Mouse (Mus musculus): ENCODE results near the gene Tcf7. TPM values are rescaled to one million over a fixed set of nuclear protein-coding genes. Genes with fewer than 3 reads are reported as not detected.

The Tcf7 gene
- 1 to 10 TPM; 5.3 to 7.1 TPM for total RNA-seq (2021)
- long read RNA-seq, experiment 1, partial matches to known transcripts, result 0 of 8 reads
- long read RNA-seq, experiment 1, other reads (novel, unspliced or antisense), result 7 of 8 reads
- long read RNA-seq, experiment 2, partial matches to known transcripts, result 1 of 4 reads
- long read RNA-seq, experiment 2, other reads (novel, unspliced or antisense), result 3 of 4 reads

GRCm38 (mm10) chr11:52282774-52283595 is at the start of gene Tcf7:
Tcf7 (minus strand) TSS chr11:52283014.
- DNase-seq (ENCODE audit: low spot score in 2 of 2), result peak in 1 of 2 experiments; percentile 43
- intact Hi-C loops (cut with DNase I), result no loop called here

GRCm38 (mm10) chr11:52327313-52327712 is 44.5 kb upstream of the Tcf7 start:
- intact Hi-C loops (cut with DNase I), result no loop called here
- DNase-seq (ENCODE audit: low spot score in 2 of 2), result no peak

- intact Hi-C loops (cut with DNase I), result no loop called here
- DNase-seq (ENCODE audit: low spot score in 2 of 2), result no peak
Measured at GRCm38 (mm10) chr11:52324442-52325367, 41.9 kb upstream of the Tcf7 start.

- no peak for DNase-seq (ENCODE audit: low spot score in 2 of 2)
- intact Hi-C loops (cut with DNase I), result no loop called here
Measured at GRCm38 (mm10) chr11:52321540-52321939, 38.7 kb upstream of the Tcf7 start.

GRCm38 (mm10) chr11:52320529-52320928 is 37.7 kb upstream of the Tcf7 start:
- no peak for DNase-seq (ENCODE audit: low spot score in 2 of 2)
- intact Hi-C loops (cut with DNase I), result no loop called here

GRCm38 (mm10) chr11:52319664-52320063 is 36.9 kb upstream of the Tcf7 start:
- no peak for DNase-seq (ENCODE audit: low spot score in 2 of 2)
- intact Hi-C loops (cut with DNase I), result no loop called here

GRCm38 (mm10) chr11:52318445-52318844 is 35.6 kb upstream of the Tcf7 start:
- intact Hi-C loops (cut with DNase I), result no loop called here

GRCm38 (mm10) chr11:52314102-52314793 is 31.4 kb upstream of the Tcf7 start:
- intact Hi-C loops (cut with DNase I), result no loop called here
- no peak for DNase-seq (ENCODE audit: low spot score in 2 of 2)

More at GRCm38 (mm10) chr11:52318445-52318844, 35.6 kb upstream of the Tcf7 start:
- no peak for DNase-seq (ENCODE audit: low spot score in 2 of 2)

- intact Hi-C loops (cut with DNase I), result no loop called here
- DNase-seq (ENCODE audit: low spot score in 2 of 2), result no peak
Measured at GRCm38 (mm10) chr11:52310709-52311108, 27.9 kb upstream of the Tcf7 start.

- intact Hi-C loops (cut with DNase I), result no loop called here
- no peak for DNase-seq (ENCODE audit: low spot score in 2 of 2)
Measured at GRCm38 (mm10) chr11:52309487-52309886, 26.7 kb upstream of the Tcf7 start.

- intact Hi-C loops (cut with DNase I), result no loop called here
- DNase-seq (ENCODE audit: low spot score in 2 of 2), result no peak
Measured at GRCm38 (mm10) chr11:52306431-52306830, 23.6 kb upstream of the Tcf7 start.

- intact Hi-C loops (cut with DNase I), result no loop called here
- DNase-seq (ENCODE audit: low spot score in 2 of 2), result no peak
Measured at GRCm38 (mm10) chr11:52305266-52305665, 22.5 kb upstream of the Tcf7 start.

- intact Hi-C loops (cut with DNase I), result no loop called here
- no peak for DNase-seq (ENCODE audit: low spot score in 2 of 2)
Measured at GRCm38 (mm10) chr11:52302668-52303067, 19.9 kb upstream of the Tcf7 start.

GRCm38 (mm10) chr11:52299687-52300086 is 16.9 kb upstream of the Tcf7 start:
- DNase-seq (ENCODE audit: low spot score in 2 of 2), result peak in 1 of 2 experiments; percentile 14
- intact Hi-C loops (cut with DNase I), result loop anchor here (5.0 kb wide), 2 partner anchors 43 to 47 kb away; no protein-coding TSS in a partner anchor

- intact Hi-C loops (cut with DNase I), result loop anchor here (5.0 kb wide), 2 partner anchors 43 to 47 kb away; no protein-coding TSS in a partner anchor
- no peak for DNase-seq (ENCODE audit: low spot score in 2 of 2)
Measured at GRCm38 (mm10) chr11:52298955-52299354, 16.1 kb upstream of the Tcf7 start.

- DNase-seq (ENCODE audit: low spot score in 2 of 2), result peak; percentile 70 to 81
- intact Hi-C loops (cut with DNase I), result loop anchor here (5.0 kb wide), 2 partner anchors 45 kb away; no protein-coding TSS in a partner anchor
Measured at GRCm38 (mm10) chr11:52297352-52297751, 14.5 kb upstream of the Tcf7 start.

GRCm38 (mm10) chr11:52294103-52294502 is 11.3 kb upstream of the Tcf7 start:
- DNase-seq (ENCODE audit: low spot score in 2 of 2), result no peak
- intact Hi-C loops (cut with DNase I), result no loop called here

GRCm38 (mm10) chr11:52292894-52293293 is 10.1 kb upstream of the Tcf7 start:
- intact Hi-C loops (cut with DNase I), result no loop called here
- DNase-seq (ENCODE audit: low spot score in 2 of 2), result no peak

GRCm38 (mm10) chr11:52292346-52292745 is 9.5 kb upstream of the Tcf7 start:
- intact Hi-C loops (cut with DNase I), result no loop called here
- DNase-seq (ENCODE audit: low spot score in 2 of 2), result no peak
